Mouse (Mus musculus) liver, postnatal 0 days (tissue): ENCODE data around the gene Csnk1g2.

ENCODE experiments used
- CTCF ChIP-seq: sonication (generic); IDR thresholded peaks from 2 replicates; pipeline ENCODE4 v1.5.1; 2016; ENCODE audit warnings: antibody characterized with exemption, low read depth
- EP300 ChIP-seq: IDR thresholded peaks from 2 replicates; pipeline ENCODE4 v1.6.1; 2016; ENCODE audit warnings: antibody characterized with exemption, low read depth, mild to moderate bottlenecking

DNA sequence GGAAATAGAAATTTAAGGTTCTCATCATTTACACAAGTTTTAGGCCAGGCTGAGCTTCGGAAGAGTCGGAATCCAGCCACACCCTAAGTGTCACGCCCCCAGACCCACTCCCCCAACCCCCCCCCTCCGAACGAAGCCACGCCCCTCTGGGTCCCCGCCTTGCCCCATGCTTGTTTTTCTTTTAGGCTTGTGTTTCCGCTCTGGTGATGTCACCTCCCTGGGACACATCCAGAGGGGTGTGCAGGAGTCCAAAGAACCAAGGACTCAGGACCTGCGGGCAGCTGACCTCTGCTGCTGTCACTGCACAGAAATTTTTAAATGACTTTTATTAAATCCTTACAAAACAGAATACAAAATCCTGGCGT, 42.4 kb downstream of the Csnk1g2 start:
- no peak for TF ChIP-seq CTCF
- no peak for TF ChIP-seq EP300
